20 mouse cellular contexts compared by ENCODE assay signal in the genomic region with DNA sequence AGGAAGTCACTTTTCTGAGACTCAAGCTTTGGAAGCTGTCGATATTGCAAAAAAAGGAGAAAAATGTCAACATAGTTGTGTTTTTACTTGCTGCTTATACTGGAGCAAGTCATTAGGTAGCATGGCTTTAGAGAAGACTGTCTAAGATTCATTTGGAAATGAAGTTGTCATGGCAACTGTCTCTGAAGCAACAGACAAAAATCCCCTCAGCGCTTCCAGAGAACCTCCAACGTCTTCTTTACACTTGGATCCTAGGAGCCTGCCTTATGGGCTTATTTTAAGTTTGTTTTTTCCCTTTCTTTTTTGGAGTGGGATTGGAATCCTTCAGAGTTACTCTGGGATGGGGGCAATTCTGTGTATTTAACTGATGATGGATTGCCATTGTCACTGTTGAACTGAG. TPM values are rescaled to one million over a fixed set of nuclear protein-coding genes. Genes with fewer than 3 reads are reported as not detected.
DNase-seq lines count a peak whose midpoint lies in the region; ATAC-seq and TF ChIP-seq lines count a peak whose summit lies in the region.
"Had no signal": no experiment of that assay in that cellular context is flagged by ENCODE, and none has a peak within 500 bp of the region (broad histone marks: within the 10 kb centered on the region; RNA-seq: fewer than 3 reads in every experiment).

No protein-coding gene starts in this region.

- no peaks in the 10 kb centered on the region for H3K4me1 ChIP-seq in hindbrain, postnatal 0 days (ENCODE audit: insufficient read depth, low read length)
- H3K4me1 ChIP-seq in hindbrain, embryonic 10.5 days (replicated peaks): no peaks in the 10 kb centered on the region
- H3K4me1 ChIP-seq in liver, embryonic 11.5 days (replicated peaks; ENCODE audit: control insufficient read depth, insufficient read depth, low read length): no peaks in the 10 kb centered on the region
- H3K4me1 ChIP-seq: embryonic facial prominence, embryonic 10.5 days; heart, embryonic 12.5 days; limb, embryonic 13.5 days; neural tube, embryonic 15.5 days had no signal

- no peaks in the 10 kb centered on the region for H3K27me3 ChIP-seq in hindbrain, postnatal 0 days (ENCODE audit: insufficient read depth, low read length)
- H3K27me3 ChIP-seq in hindbrain, embryonic 10.5 days (ENCODE audit: insufficient read depth, poor library complexity, severe bottlenecking): no peaks in the 10 kb centered on the region
- H3K27me3 ChIP-seq in liver, embryonic 11.5 days (replicated peaks; ENCODE audit: control insufficient read depth, insufficient read depth, low read length): no peaks in the 10 kb centered on the region
- H3K27me3 ChIP-seq: heart, embryonic 12.5 days; limb, embryonic 13.5 days; neural tube, embryonic 15.5 days had no signal

- ATAC-seq in hindbrain, postnatal 0 days: 0 out of 2 replicates have a peak, but pooled peaks have one; percentile 45
- ATAC-seq in liver, embryonic 11.5 days (replicated peaks; ENCODE audit: low FRiP score): no peak
- ATAC-seq: activated CD4-positive, CD25-positive, alpha-beta regulatory T cell, adult 4 months; liver, postnatal 0 days had no signal

- H3K4me3 ChIP-seq in hindbrain, postnatal 0 days (ENCODE audit: low read length): no peak overlapping the region
- H3K4me3 ChIP-seq in hindbrain, embryonic 10.5 days: no peak overlapping the region
- H3K4me3 ChIP-seq in liver, embryonic 11.5 days (ENCODE audit: low read depth, low read length): no peak overlapping the region
- H3K4me3 ChIP-seq: embryonic facial prominence, embryonic 10.5 days; heart, embryonic 12.5 days; limb, embryonic 13.5 days; neural tube, embryonic 15.5 days had no signal

- peak; percentile 68 for DNase-seq in hindbrain, postnatal 0 days (ENCODE audit: low spot score)
- no peak for DNase-seq in hindbrain, embryonic 10.5 days (ENCODE audit: low spot score)
- peak; percentile 62 for DNase-seq in right cerebral cortex, adult 18-20 months
- no peak for DNase-seq in right cerebral cortex, postnatal 25 days
- DNase-seq in layer of hippocampus, postnatal 14 days (ENCODE audit: low spot score in 2 of 2): peak; percentile 4 to 62
- DNase-seq in ovary, adult 18-20 months (ENCODE audit: low spot score): no peak
- no peak for DNase-seq in liver, embryonic 11.5 days (ENCODE audit: low spot score)
- DNase-seq: cerebellum, adult 9-10 months; heart, postnatal 4 days; kidney, adult 18-20 months; kidney, postnatal 25 days; liver, postnatal 0 days; lung, postnatal 4 days; thymus, postnatal 14 days had no signal

- 31% methylated on average over 3 of the region's 3 CpGs for WGBS in hindbrain, postnatal 0 days
- WGBS in hindbrain, embryonic 10.5 days: 64% methylated on average over 3 of the region's 3 CpGs
- WGBS in liver, embryonic 11.5 days: 91% methylated on average over 3 of the region's 3 CpGs

- no peak overlapping the region for H3K27ac ChIP-seq in hindbrain, postnatal 0 days
- no peak overlapping the region for H3K27ac ChIP-seq in hindbrain, embryonic 10.5 days
- H3K27ac ChIP-seq in liver, embryonic 11.5 days (ENCODE audit: low read depth, low read length): no peak overlapping the region
- H3K27ac ChIP-seq: embryonic facial prominence, embryonic 10.5 days; limb, embryonic 13.5 days; neural tube, embryonic 15.5 days had no signal

- TF ChIP-seq CTCF in hindbrain, postnatal 0 days (IDR thresholded peaks at IDR 0.05; ENCODE audit: low read depth): no peak

- no peaks in the 10 kb centered on the region for H3K9me3 ChIP-seq in hindbrain, postnatal 0 days (ENCODE audit: low read length)
- H3K9me3 ChIP-seq in hindbrain, embryonic 10.5 days: no peaks in the 10 kb centered on the region
- no peaks in the 10 kb centered on the region for H3K9me3 ChIP-seq in liver, embryonic 11.5 days (ENCODE audit: control insufficient read depth, low read length)
- H3K9me3 ChIP-seq: embryonic facial prominence, embryonic 10.5 days; heart, embryonic 12.5 days; limb, embryonic 13.5 days; neural tube, embryonic 15.5 days had no signal

- no peak overlapping the region for H3K9ac ChIP-seq in hindbrain, postnatal 0 days (replicated peaks; ENCODE audit: low read length)
- H3K9ac ChIP-seq in liver, embryonic 11.5 days (ENCODE audit: low read depth, low read length): no peak overlapping the region
- H3K9ac ChIP-seq: heart, embryonic 12.5 days; limb, embryonic 13.5 days; liver, postnatal 0 days; neural tube, embryonic 15.5 days had no signal

- H3K36me3 ChIP-seq in hindbrain, postnatal 0 days (ENCODE audit: insufficient read depth, low read length): no peaks in the 10 kb centered on the region
- no peaks in the 10 kb centered on the region for H3K36me3 ChIP-seq in hindbrain, embryonic 10.5 days
- H3K36me3 ChIP-seq in liver, embryonic 11.5 days (ENCODE audit: control insufficient read depth, insufficient read depth, low read length): no peaks in the 10 kb centered on the region
- H3K36me3 ChIP-seq: embryonic facial prominence, embryonic 10.5 days; heart, embryonic 12.5 days; limb, embryonic 13.5 days; neural tube, embryonic 15.5 days had no signal

- H3K4me2 ChIP-seq in hindbrain, postnatal 0 days (ENCODE audit: low read depth, low read length): no peak overlapping the region
- H3K4me2 ChIP-seq in liver, embryonic 11.5 days: no peak overlapping the region
- H3K4me2 ChIP-seq: heart, embryonic 12.5 days; limb, embryonic 13.5 days; neural tube, embryonic 15.5 days had no signal

RNA-seq across cellular contexts. Expression of gene Olfr876, which starts 11.9 kb away (rescaled TPM):
- total RNA-seq in hindbrain, postnatal 0 days (2014; rRNA removed): not detected in 2 replicates
- polyA plus RNA-seq in hindbrain, postnatal 0 days (2015; fragmentation: Nextera tagmentation; extraction: Ambion mirVana): not detected in 2 replicates
- not detected in 2 replicates for polyA plus RNA-seq in hindbrain, embryonic 10.5 days (2016; fragmentation: Nextera tagmentation; extraction: Ambion mirVana)
- total RNA-seq in layer of hippocampus, postnatal 14 days (2021): not detected
- polyA plus RNA-seq in liver, embryonic 11.5 days (2014; fragmentation: Nextera tagmentation; extraction: Ambion mirVana): not detected in 2 replicates
- total RNA-seq: gastrocnemius, postnatal 4 days; heart, postnatal 4 days had no signal
- polyA plus RNA-seq: embryonic facial prominence, embryonic 10.5 days; heart, embryonic 12.5 days; limb, embryonic 13.5 days; liver, postnatal 0 days; neural tube, embryonic 15.5 days had no signal

RNA-seq across cellular contexts. Expression of gene Olfr877, which starts 39.4 kb away (rescaled TPM):
- total RNA-seq in hindbrain, postnatal 0 days (2014; rRNA removed): not detected in 2 replicates
- polyA plus RNA-seq in hindbrain, postnatal 0 days (2015; fragmentation: Nextera tagmentation; extraction: Ambion mirVana): not detected in 2 replicates
- polyA plus RNA-seq in hindbrain, embryonic 10.5 days (2016; fragmentation: Nextera tagmentation; extraction: Ambion mirVana): not detected in 2 replicates
- total RNA-seq in layer of hippocampus, postnatal 14 days (2021): not detected
- polyA plus RNA-seq in liver, embryonic 11.5 days (2014; fragmentation: Nextera tagmentation; extraction: Ambion mirVana): not detected in 2 replicates
- total RNA-seq: gastrocnemius, postnatal 4 days; heart, postnatal 4 days had no signal
- polyA plus RNA-seq: activated CD4-positive, CD25-positive, alpha-beta regulatory T cell, adult 4 months; embryonic facial prominence, embryonic 10.5 days; heart, embryonic 12.5 days; limb, embryonic 13.5 days; liver, postnatal 0 days; neural tube, embryonic 15.5 days had no signal

RNA-seq across cellular contexts. Expression of gene Olfr875, which starts 43.0 kb away (rescaled TPM):
- not detected in 2 replicates for total RNA-seq in hindbrain, postnatal 0 days (2014; rRNA removed)
- not detected in 2 replicates for polyA plus RNA-seq in hindbrain, postnatal 0 days (2015; fragmentation: Nextera tagmentation; extraction: Ambion mirVana)
- not detected in 2 replicates for polyA plus RNA-seq in hindbrain, embryonic 10.5 days (2016; fragmentation: Nextera tagmentation; extraction: Ambion mirVana)
- not detected for total RNA-seq in layer of hippocampus, postnatal 14 days (2021)
- not detected in 2 replicates for polyA plus RNA-seq in liver, embryonic 11.5 days (2014; fragmentation: Nextera tagmentation; extraction: Ambion mirVana)
- total RNA-seq: gastrocnemius, postnatal 4 days; heart, postnatal 4 days had no signal
- polyA plus RNA-seq: activated CD4-positive, CD25-positive, alpha-beta regulatory T cell, adult 4 months; embryonic facial prominence, embryonic 10.5 days; heart, embryonic 12.5 days; limb, embryonic 13.5 days; liver, postnatal 0 days; neural tube, embryonic 15.5 days had no signal

Comparison
In these comparisons a context has a peak if more than half of its experiments do, and no peak if none do; other contexts are left out.
1. DNase-seq: peak in hindbrain, postnatal 0 days (single experiment), right cerebral cortex, adult 18-20 months (single experiment) and layer of hippocampus, postnatal 14 days (2 of 2); none in hindbrain, embryonic 10.5 days (single experiment), right cerebral cortex, postnatal 25 days (single experiment), ovary, adult 18-20 months (single experiment) and liver, embryonic 11.5 days (single experiment).